Mouse (Mus musculus): ENCODE data around the gene Tbrg1.

GRCm38 (mm10) chr9:37675287-37675686, 18.2 kb upstream of the Tbrg1 start:
- TF ChIP-seq HCFC1 (IDR thresholded peaks at IDR 0.05; ENCODE audit: borderline replicate concordance, insufficient read depth, low read length) (no peak), ZNF384 (IDR thresholded peaks at IDR 0.05; ENCODE audit: low read depth, low read length) (no peak)

All from ES-E14 (cell line).